Mouse (Mus musculus) limb, embryonic 14.5 days (tissue): ENCODE data around the gene Pakap. TPM values are rescaled to one million over a fixed set of nuclear protein-coding genes. Genes with fewer than 3 reads are reported as not detected.

Source experiments
- ATAC-seq: fragments of 200-750 bp; cut with Nextera tagmentation; 2 replicates; pipeline ENCODE4 v1.8.0; 2017; ENCODE audit warnings: low read depth, moderate number of reproducible peaks, moderate TSS enrichment; ENCODE audit not compliant: low FRiP score
- DNase-seq: peaks from one replicate; pipeline ENCODE4 v3.0.0-alpha.2; 2015; ENCODE audit warnings: low spot score
- H3K27ac ChIP-seq: fragments of 300-500 bp; sonication (generic); replicated peaks from 2 replicates; pipeline ENCODE4 v1.5.1; 2014; ENCODE audit warnings: low read depth, mild to moderate bottlenecking, low read length, moderate library complexity, mixed read lengths
- H3K27me3 ChIP-seq: fragments of 300-500 bp; sonication (generic); 2 replicates; pipeline ENCODE4 v1.6.1; 2014; ENCODE audit warnings: low read length, mixed read lengths; ENCODE audit not compliant: control insufficient read depth, insufficient read depth
- H3K36me3 ChIP-seq: fragments of 300-500 bp; sonication (generic); 2 replicates; pipeline ENCODE4 v1.6.1; 2014; ENCODE audit warnings: mild to moderate bottlenecking, low read length, moderate library complexity, mixed read lengths; ENCODE audit not compliant: control insufficient read depth, insufficient read depth
- H3K4me1 ChIP-seq: fragments of 300-500 bp; sonication (generic); 2 replicates; pipeline ENCODE4 v1.6.1; 2014; ENCODE audit warnings: antibody characterized with exemption, low read length, mixed read lengths; ENCODE audit not compliant: control insufficient read depth, insufficient read depth
- H3K4me2 ChIP-seq: fragments of 300-500 bp; sonication (generic); replicated peaks from 2 replicates; pipeline ENCODE4 v1.6.1; 2014; ENCODE audit warnings: low read depth, mild to moderate bottlenecking, low read length, moderate library complexity; ENCODE audit not compliant: severe bottlenecking
- H3K4me3 ChIP-seq: fragments of 300-500 bp; sonication (generic); replicated peaks from 2 replicates; pipeline ENCODE4 v1.5.1; 2014; ENCODE audit warnings: low read length
- H3K9ac ChIP-seq: fragments of 300-500 bp; sonication (generic); 2 replicates; pipeline ENCODE4 v1.6.1; 2014; ENCODE audit warnings: mild to moderate bottlenecking, low read depth, low read length, moderate library complexity; ENCODE audit not compliant: severe bottlenecking
- H3K9me3 ChIP-seq: fragments of 300-500 bp; sonication (generic); 2 replicates; pipeline ENCODE4 v1.6.1; 2016; ENCODE audit warnings: low read length; ENCODE audit not compliant: control insufficient read depth
- POLR2A ChIP-seq: fragments of 200-500 bp; IDR thresholded peaks from 2 replicates; pipeline ENCODE4 v1.8.0; 2012; ENCODE audit warnings: inconsistent platforms, mild to moderate bottlenecking, moderate library complexity, borderline replicate concordance; ENCODE audit not compliant: insufficient read depth, insufficient read length; ENCODE audit errors: extremely low read depth
- WGBS: fragments of 180-500 bp; shearing (Covaris S2); extraction: QIAGEN DNeasy Blood & Tissue Kit; methylation state at CpG from one replicate; pipeline ENCODE4 v1.1.7; 2014; 5-methylcytosine and 5-hydroxymethylcytosine counted together
- polyA plus RNA-seq, 2 experiments: library from polyadenylated mRNA; depleted of rRNA in 1 of 2; stranded (reverse) in 1 of 2; unstranded in 1 of 2; fragments of >200 nt; fragmentation: Nextera tagmentation in 1 of 2; extraction: Ambion mirVana in 1 of 2; gene quantifications; 2 replicates each; pipeline versions ENCODE4 v1.2.1 to v1.2.3; 2012 to 2014

Gene Pakap
- polyA plus RNA-seq, 2 experiments, result 6.4 to 26.9 TPM

DNA sequence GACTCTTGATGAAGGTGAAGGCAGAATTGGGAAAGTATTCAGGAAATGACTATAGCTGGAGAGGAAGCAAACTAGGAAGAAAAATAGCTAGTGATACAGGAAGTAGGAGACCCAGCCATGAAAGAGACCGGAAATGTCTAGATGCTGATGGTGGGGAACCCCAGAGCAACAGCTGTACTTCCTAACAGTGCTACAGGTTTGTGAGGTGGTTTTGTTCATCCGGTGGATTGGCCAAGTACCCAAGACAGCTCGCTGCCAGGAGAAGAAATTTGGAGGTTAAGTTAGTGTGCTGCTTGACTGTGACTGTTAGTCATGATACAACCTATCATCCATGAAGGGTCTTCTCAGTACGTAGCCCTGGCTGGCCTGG is 245.6 kb downstream of the Pakap start:
- 89% methylated on average over 4 of the region's 4 CpGs for WGBS
- Histone ChIP-seq H3K9me3 (no peaks in the 10 kb centered on the region), H3K4me2 (no peak overlapping the region), H3K27ac (peak overlapping the region; percentile 63; the same call in 1 of the 2 replicates), H3K9ac (no peak overlapping the region), H3K4me1 (0 out of 2 replicates have a peak, but pooled peaks cover 3% of the 10 kb centered on the region), H3K4me3 (no peak overlapping the region), H3K27me3 (no peaks in the 10 kb centered on the region), H3K36me3 (no peaks in the 10 kb centered on the region)
- TF ChIP-seq POLR2A, result no peak
- ATAC-seq (no peak), DNase-seq (no peak)

- Histone ChIP-seq H3K36me3 (no peaks in the 10 kb centered on the region), H3K27me3 (no peaks in the 10 kb centered on the region), H3K9me3 (no peaks in the 10 kb centered on the region), H3K4me2 (no peak overlapping the region), H3K4me1 (0 out of 2 replicates have a peak, but pooled peaks cover 3% of the 10 kb centered on the region), H3K4me3 (no peak overlapping the region), H3K9ac (no peak overlapping the region), H3K27ac (no peak overlapping the region)
- ATAC-seq, result no peak
- TF ChIP-seq POLR2A, result no peak
- 78% methylated on average over 2 of the region's 2 CpGs for WGBS
- no peak for DNase-seq
Observed at GRCm38 (mm10) chr4:57815355-57815754, 247.4 kb downstream of the Pakap start.

DNA sequence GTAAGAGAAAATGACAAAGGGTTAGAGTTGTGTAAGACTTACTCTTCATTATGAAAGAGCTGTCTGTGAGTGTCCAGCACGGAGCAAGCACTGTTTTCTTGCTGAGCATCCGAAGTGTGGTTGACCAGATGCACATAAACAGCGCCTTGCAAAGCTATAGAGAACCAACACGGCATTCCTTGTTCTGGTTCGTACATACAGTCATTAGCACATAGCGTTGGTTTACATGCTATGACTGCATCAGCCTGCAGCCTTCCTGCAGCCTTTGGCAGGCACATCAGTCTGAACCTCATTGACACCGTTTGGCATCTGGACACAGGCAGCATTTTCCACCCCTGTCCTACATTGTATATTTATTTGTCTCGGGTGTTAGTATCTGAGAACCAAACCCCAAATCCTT is 248.2 kb downstream of the Pakap start:
- H3K36me3 ChIP-seq, result no peaks in the 10 kb centered on the region
- H3K27ac ChIP-seq, result no peak overlapping the region
- H3K4me1 ChIP-seq, result 0 out of 2 replicates have a peak, but pooled peaks cover 3% of the 10 kb centered on the region
- H3K9me3 ChIP-seq, result no peaks in the 10 kb centered on the region
- no peak for ATAC-seq
- no peak for TF ChIP-seq POLR2A
- no peak for DNase-seq
- no peak overlapping the region for H3K4me3 ChIP-seq
- WGBS, result 92% methylated on average over 8 of the region's 8 CpGs
- H3K4me2 ChIP-seq, result no peak overlapping the region
- H3K9ac ChIP-seq, result no peak overlapping the region
- no peaks in the 10 kb centered on the region for H3K27me3 ChIP-seq

GRCm38 (mm10) chr4:57820839-57821374 is 252.9 kb downstream of the Pakap start:
- 90% methylated on average over 24 of the region's 24 CpGs for WGBS
- no peak for TF ChIP-seq POLR2A
- Histone ChIP-seq H3K4me1 (peaks cover 9% of the 10 kb centered on the region), H3K27ac (no peak overlapping the region), H3K36me3 (no peaks in the 10 kb centered on the region), H3K9me3 (no peaks in the 10 kb centered on the region), H3K4me3 (no peak overlapping the region), H3K27me3 (no peaks in the 10 kb centered on the region), H3K4me2 (no peak overlapping the region), H3K9ac (no peak overlapping the region)
- ATAC-seq, result no peak
- no peak for DNase-seq

GRCm38 (mm10) chr4:57821556-57822356 is 253.8 kb downstream of the Pakap start:
- Histone ChIP-seq H3K36me3 (no peaks in the 10 kb centered on the region), H3K4me1 (peaks cover 9% of the 10 kb centered on the region), H3K9me3 (no peaks in the 10 kb centered on the region), H3K27me3 (no peaks in the 10 kb centered on the region), H3K27ac (peak overlapping the region; percentile 52; the same call in 1 of the 2 replicates), H3K9ac (peak overlapping the region; percentile 43), H3K4me3 (no peak overlapping the region), H3K4me2 (peak overlapping the region; percentile 30)
- TF ChIP-seq POLR2A, result no peak
- ATAC-seq, result no peak
- WGBS, result 10% methylated on average over 11 of the region's 11 CpGs
- DNase-seq, result no peak
